Mouse (Mus musculus) MEL (cell line): ENCODE data around the gene Alg5.

Source experiments
- CTCF ChIP-seq, 3 experiments: IDR thresholded peaks in 2 of 3; conservative IDR thresholded peaks in 1 of 3; 2 replicates each; pipeline ENCODE4 v1.5.1; 2011 to 2012; ENCODE audit warnings: low read length in 3 of 3, low read depth in 2 of 3, mild to moderate bottlenecking in 2 of 3, improper control_type of control experiment in 1 of 3, inconsistent platforms in 1 of 3, mixed read lengths in 1 of 3, moderate library complexity in 1 of 3; ENCODE audit not compliant: control insufficient read depth in 1 of 3, insufficient read depth in 1 of 3, poor library complexity in 1 of 3, severe bottlenecking in 1 of 3
- EP300 ChIP-seq, 2 experiments: IDR thresholded peaks; 2 replicates each; pipeline ENCODE4 v1.6.1; 2011; ENCODE audit warnings: improper control_type of control experiment in 2 of 2, low read length in 2 of 2, low read depth in 1 of 2, mild to moderate bottlenecking in 1 of 2
- GATA1 ChIP-seq: IDR thresholded peaks from 2 replicates; pipeline ENCODE4 v1.6.1; 2011; ENCODE audit warnings: low read depth, low read length, improper control_type of control experiment
- MAX ChIP-seq: IDR thresholded peaks from 2 replicates; pipeline ENCODE4 v1.6.1; 2011; ENCODE audit warnings: low read length, improper control_type of control experiment
- POLR2A ChIP-seq, 2 experiments: IDR thresholded peaks; 2 replicates each; pipeline ENCODE4 v1.6.1; 2011 to 2012; ENCODE audit warnings: low read length in 2 of 2, mild to moderate bottlenecking in 2 of 2, control low read depth in 1 of 2, improper control_type of control experiment in 1 of 2, low read depth in 1 of 2, moderate library complexity in 1 of 2; ENCODE audit not compliant: control insufficient read depth in 1 of 2, insufficient read depth in 1 of 2, poor library complexity in 1 of 2
- SMC3 ChIP-seq: IDR thresholded peaks from 2 replicates; pipeline ENCODE4 v1.6.1; 2011; ENCODE audit warnings: low read depth, low read length, improper control_type of control experiment
- USF1 ChIP-seq: IDR thresholded peaks from 2 replicates; pipeline ENCODE4 v1.6.1; 2014; ENCODE audit warnings: low read depth, mild to moderate bottlenecking, inconsistent platforms, low read length, improper control_type of control experiment, moderate library complexity

GRCm38 (mm10) chr3:54731626-54732150, 3.7 kb upstream of the Alg5 start:
- TF ChIP-seq GATA1 = no peak
- TF ChIP-seq POLR2A (IDR thresholded peaks at IDR 0.05; ENCODE audit: control insufficient read depth in 1 of 2, insufficient read depth in 1 of 2, low read depth in 1 of 2, low read length in 2 of 2, poor library complexity in 1 of 2) = no peak
- no peak for TF ChIP-seq USF1
- TF ChIP-seq CTCF (IDR thresholded peaks at IDR 0.05 in 2 of 3, conservative IDR thresholded peaks at IDR 0.05 in 1 of 3; ENCODE audit: control insufficient read depth in 1 of 3, insufficient read depth in 1 of 3, low read depth in 2 of 3, low read length in 3 of 3, poor library complexity in 1 of 3, severe bottlenecking in 1 of 3) = no peak
- no peak for TF ChIP-seq SMC3
- no peak for TF ChIP-seq MAX
- no peak for TF ChIP-seq EP300 (IDR thresholded peaks at IDR 0.05; ENCODE audit: low read depth in 1 of 2, low read length in 2 of 2)
